Mouse (Mus musculus): ENCODE measurements around the gene Galp.
"Not testable (repeated sequence)": the region's sequence is repeated elsewhere in the genome, so short reads cannot be mapped to it uniquely, and the experiment has no call there.

DNA sequence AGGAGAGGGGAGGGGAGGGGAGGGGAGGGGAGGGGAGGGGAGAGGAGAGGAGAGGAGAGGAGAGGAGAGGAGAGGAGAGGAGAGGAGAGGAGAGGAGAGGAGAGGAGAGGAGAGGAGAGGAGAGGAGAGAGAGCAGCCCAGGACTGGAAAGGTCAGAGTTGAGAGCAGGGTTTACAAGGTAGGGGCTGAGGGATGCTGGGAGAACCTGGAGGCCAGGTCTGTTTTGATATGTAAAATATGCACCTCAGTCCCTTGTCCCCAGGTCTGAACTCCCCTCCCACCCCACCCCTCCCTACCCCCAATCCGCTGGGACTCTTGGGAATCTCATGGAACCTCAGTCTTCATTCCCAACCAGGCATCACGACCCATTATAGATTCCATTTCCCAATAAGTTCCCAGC lies 63.1 kb downstream of the Galp start:
- TF ChIP-seq CTCF (IDR thresholded peaks at IDR 0.05; ENCODE audit: control insufficient read depth, insufficient read depth, insufficient read length); MYOG (IDR thresholded peaks at IDR 0.05; ENCODE audit: control insufficient read depth, extremely low read depth, insufficient read length); CEBPB (IDR thresholded peaks at IDR 0.05; ENCODE audit: low read depth); MYOD1 (IDR thresholded peaks at IDR 0.05; ENCODE audit: control insufficient read depth, insufficient read length, low read depth); USF1 (IDR thresholded peaks at IDR 0.05; ENCODE audit: low read depth); MAX (IDR thresholded peaks at IDR 0.05); FOSL1 (IDR thresholded peaks at IDR 0.05; ENCODE audit: insufficient read depth, low read length, poor library complexity, severe bottlenecking): not testable (repeated sequence)

Measured in C2C12 (cell line).